Mouse (Mus musculus): ENCODE measurements at regions not wholly inside any gene's neighbourhood (a gene's known extent, or its start where the extent isn't known, plus 50 kb on each side); places are given as distances from the start of the nearest gene placed in this dataset.

GRCm38 (mm10) chr13:52702201-52702611 lies 119.2 kb downstream of the Syk start:
- Histone ChIP-seq H3K4me2 (0 out of 2 replicates have a peak overlapping the region, but pooled peaks have one; percentile 9), H3K4me3 (no peak overlapping the region), H3K27me3 (replicated peaks) (0 out of 2 replicates have a peak, but pooled peaks cover under 1% of the 10 kb centered on the region), H3K36me3 (no peaks in the 10 kb centered on the region), H3K9me3 (replicated peaks) (no peaks in the 10 kb centered on the region), H3K9ac (no peak overlapping the region), H3K27ac (ENCODE audit: poor library complexity, severe bottlenecking) (no peak overlapping the region), H3K4me1 (replicated peaks) (peaks cover 5% of the 10 kb centered on the region)
- WGBS, result 47% methylated on average over 15 of the region's 15 CpGs
- no peak for ATAC-seq (ENCODE audit: insufficient number of reproducible peaks, low FRiP score)

GRCm38 (mm10) chr13:52703401-52704164 lies 120.6 kb downstream of the Syk start:
- peaks cover 5% of the 10 kb centered on the region for H3K4me1 ChIP-seq (replicated peaks)
- H3K9ac ChIP-seq, result no peak overlapping the region
- H3K9me3 ChIP-seq (replicated peaks), result no peaks in the 10 kb centered on the region
- H3K4me3 ChIP-seq, result no peak overlapping the region
- H3K27ac ChIP-seq (ENCODE audit: poor library complexity, severe bottlenecking), result no peak overlapping the region
- 52% methylated on average over 12 of the region's 12 CpGs for WGBS
- H3K36me3 ChIP-seq, result no peaks in the 10 kb centered on the region
- no peak for ATAC-seq (ENCODE audit: insufficient number of reproducible peaks, low FRiP score)
- no peak overlapping the region for H3K4me2 ChIP-seq
- 0 out of 2 replicates have a peak, but pooled peaks cover 3% of the 10 kb centered on the region for H3K27me3 ChIP-seq (replicated peaks)

GRCm38 (mm10) chr13:52704673-52705072 lies 121.7 kb downstream of the Syk start:
- WGBS, result 62% methylated on average over 3 of the region's 3 CpGs
- no peak overlapping the region for H3K4me2 ChIP-seq
- H3K4me1 ChIP-seq (replicated peaks), result peaks cover 5% of the 10 kb centered on the region
- H3K27ac ChIP-seq (ENCODE audit: poor library complexity, severe bottlenecking), result no peak overlapping the region
- H3K27me3 ChIP-seq (replicated peaks), result 0 out of 2 replicates have a peak, but pooled peaks cover 3% of the 10 kb centered on the region
- no peaks in the 10 kb centered on the region for H3K9me3 ChIP-seq (replicated peaks)
- H3K36me3 ChIP-seq, result no peaks in the 10 kb centered on the region
- no peak overlapping the region for H3K4me3 ChIP-seq
- no peak overlapping the region for H3K9ac ChIP-seq
- ATAC-seq (ENCODE audit: insufficient number of reproducible peaks, low FRiP score), result no peak

- H3K27ac ChIP-seq (ENCODE audit: poor library complexity, severe bottlenecking), result no peak overlapping the region
- no peak overlapping the region for H3K4me2 ChIP-seq
- H3K4me3 ChIP-seq, result no peak overlapping the region
- no peaks in the 10 kb centered on the region for H3K36me3 ChIP-seq
- 54% methylated on average over 5 of the region's 5 CpGs for WGBS
- ATAC-seq (ENCODE audit: insufficient number of reproducible peaks, low FRiP score), result no peak
- H3K27me3 ChIP-seq (replicated peaks), result peaks cover 21% of the 10 kb centered on the region
- no peaks in the 10 kb centered on the region for H3K9me3 ChIP-seq (replicated peaks)
- H3K4me1 ChIP-seq (replicated peaks), result 0 out of 2 replicates have a peak, but pooled peaks cover 2% of the 10 kb centered on the region
- H3K9ac ChIP-seq, result no peak overlapping the region
Observed at GRCm38 (mm10) chr13:52709580-52709979, 126.6 kb downstream of the Syk start.

GRCm38 (mm10) chr13:52711713-52712369 lies 128.9 kb downstream of the Syk start:
- Histone ChIP-seq H3K9ac (no peak overlapping the region), H3K9me3 (replicated peaks) (no peaks in the 10 kb centered on the region), H3K4me2 (no peak overlapping the region), H3K27ac (ENCODE audit: poor library complexity, severe bottlenecking) (no peak overlapping the region), H3K27me3 (replicated peaks) (peaks cover 21% of the 10 kb centered on the region), H3K4me1 (replicated peaks) (0 out of 2 replicates have a peak, but pooled peaks cover 2% of the 10 kb centered on the region), H3K36me3 (no peaks in the 10 kb centered on the region), H3K4me3 (no peak overlapping the region)
- ATAC-seq (ENCODE audit: insufficient number of reproducible peaks, low FRiP score), result peak; percentile 41; the same call in 1 of the 2 replicates
- 33% methylated on average over 9 of the region's 9 CpGs for WGBS

GRCm38 (mm10) chr13:52721463-52721862 lies 138.5 kb downstream of the Syk start:
- WGBS, result 83% methylated on average over 6 of the region's 6 CpGs
- H3K9me3 ChIP-seq (replicated peaks), result no peaks in the 10 kb centered on the region
- H3K4me1 ChIP-seq (replicated peaks), result no peaks in the 10 kb centered on the region; the same call in 1 of the 2 replicates
- H3K4me2 ChIP-seq, result no peak overlapping the region
- no peaks in the 10 kb centered on the region for H3K27me3 ChIP-seq (replicated peaks)
- H3K4me3 ChIP-seq, result no peak overlapping the region
- no peak overlapping the region for H3K9ac ChIP-seq
- no peak for ATAC-seq (ENCODE audit: insufficient number of reproducible peaks, low FRiP score)
- H3K27ac ChIP-seq (ENCODE audit: poor library complexity, severe bottlenecking), result no peak overlapping the region
- H3K36me3 ChIP-seq, result no peaks in the 10 kb centered on the region

- Histone ChIP-seq H3K9me3 (replicated peaks) (no peaks in the 10 kb centered on the region), H3K4me1 (replicated peaks) (no peaks in the 10 kb centered on the region; the same call in 1 of the 2 replicates), H3K27ac (ENCODE audit: poor library complexity, severe bottlenecking) (no peak overlapping the region), H3K4me2 (no peak overlapping the region), H3K4me3 (no peak overlapping the region), H3K9ac (no peak overlapping the region), H3K36me3 (no peaks in the 10 kb centered on the region), H3K27me3 (replicated peaks) (no peaks in the 10 kb centered on the region)
- WGBS, result 44% methylated on average over 3 of the region's 3 CpGs
- ATAC-seq (ENCODE audit: insufficient number of reproducible peaks, low FRiP score), result no peak
Observed at GRCm38 (mm10) chr13:52722718-52723117, 139.7 kb downstream of the Syk start.

GRCm38 (mm10) chr13:52726043-52726442 lies 143.1 kb downstream of the Syk start:
- ATAC-seq (ENCODE audit: insufficient number of reproducible peaks, low FRiP score), result peak; percentile 64
- WGBS, result 52% methylated on average over 10 of the region's 10 CpGs

GRCm38 (mm10) chr13:52726525-52726924 lies 143.6 kb downstream of the Syk start:
- 77% methylated on average over 3 of the region's 3 CpGs for WGBS
- Histone ChIP-seq H3K4me1 (replicated peaks) (peaks cover 9% of the 10 kb centered on the region; the same call in 1 of the 2 replicates), H3K4me2 (no peak overlapping the region)

More at GRCm38 (mm10) chr13:52726043-52726442, 143.1 kb downstream of the Syk start:
- Histone ChIP-seq H3K9me3 (replicated peaks) (no peaks in the 10 kb centered on the region), H3K27ac (ENCODE audit: poor library complexity, severe bottlenecking) (no peak overlapping the region), H3K4me2 (no peak overlapping the region), H3K27me3 (replicated peaks) (no peaks in the 10 kb centered on the region), H3K4me1 (replicated peaks) (peaks cover 9% of the 10 kb centered on the region; the same call in 1 of the 2 replicates), H3K36me3 (no peaks in the 10 kb centered on the region), H3K9ac (no peak overlapping the region), H3K4me3 (no peak overlapping the region)

GRCm38 (mm10) chr13:52735453-52735933 lies 152.5 kb downstream of the Syk start:
- WGBS, result 76% methylated on average over 6 of the region's 6 CpGs
- H3K9ac ChIP-seq, result no peak overlapping the region
- no peak overlapping the region for H3K4me2 ChIP-seq
- H3K9me3 ChIP-seq (replicated peaks), result no peaks in the 10 kb centered on the region
- ATAC-seq (ENCODE audit: insufficient number of reproducible peaks, low FRiP score), result no peak
- no peak overlapping the region for H3K27ac ChIP-seq (ENCODE audit: poor library complexity, severe bottlenecking)
- no peaks in the 10 kb centered on the region for H3K27me3 ChIP-seq (replicated peaks)
- no peaks in the 10 kb centered on the region for H3K36me3 ChIP-seq
- H3K4me3 ChIP-seq, result no peak overlapping the region
- H3K4me1 ChIP-seq (replicated peaks), result peaks cover 10% of the 10 kb centered on the region

More at GRCm38 (mm10) chr13:52726525-52726924, 143.6 kb downstream of the Syk start:
- Histone ChIP-seq H3K4me3 (no peak overlapping the region), H3K36me3 (no peaks in the 10 kb centered on the region), H3K9ac (no peak overlapping the region), H3K27me3 (replicated peaks) (no peaks in the 10 kb centered on the region), H3K9me3 (replicated peaks) (no peaks in the 10 kb centered on the region), H3K27ac (ENCODE audit: poor library complexity, severe bottlenecking) (no peak overlapping the region)
- ATAC-seq (ENCODE audit: insufficient number of reproducible peaks, low FRiP score), result no peak

GRCm38 (mm10) chr13:52735934-52736523 lies 153.1 kb downstream of the Syk start:
- Histone ChIP-seq H3K9ac (no peak overlapping the region), H3K9me3 (replicated peaks) (no peaks in the 10 kb centered on the region), H3K4me2 (no peak overlapping the region), H3K4me1 (replicated peaks) (peaks cover 8% of the 10 kb centered on the region), H3K27me3 (replicated peaks) (no peaks in the 10 kb centered on the region), H3K36me3 (no peaks in the 10 kb centered on the region), H3K27ac (ENCODE audit: poor library complexity, severe bottlenecking) (no peak overlapping the region), H3K4me3 (no peak overlapping the region)
- no peak for ATAC-seq (ENCODE audit: insufficient number of reproducible peaks, low FRiP score)
- WGBS, result 72% methylated on average over 19 of the region's 19 CpGs
